14 mouse cellular contexts compared by ENCODE assay signal in the genomic region with DNA sequence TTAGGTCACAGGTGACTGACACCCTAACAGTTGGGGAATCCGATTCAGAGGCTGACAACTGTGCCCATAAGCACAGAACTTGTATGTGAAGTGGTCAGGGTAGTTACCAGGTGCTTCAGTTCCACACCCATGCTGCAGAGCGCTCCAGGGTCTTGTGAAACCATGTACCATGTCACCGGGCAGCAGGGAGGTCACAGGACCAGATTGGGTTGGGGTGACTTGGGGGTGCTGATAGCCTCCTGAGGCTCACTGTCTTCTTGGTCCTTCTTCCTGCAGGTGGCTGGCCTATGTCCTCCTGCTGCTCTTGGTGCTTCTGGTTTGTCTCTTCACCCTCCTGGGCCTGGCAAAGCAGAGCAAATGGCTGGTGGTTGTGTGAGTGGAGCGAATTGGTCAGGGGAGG. TPM values are rescaled to one million over a fixed set of nuclear protein-coding genes. Genes with fewer than 3 reads are reported as not detected.
"Had no signal": no experiment of that assay in that cellular context is flagged by ENCODE, and none has a peak within 500 bp of the region (broad histone marks: within the 10 kb centered on the region; RNA-seq: fewer than 3 reads in every experiment).

No protein-coding gene starts in this region.

- H3K4me3 ChIP-seq: limb, embryonic 15.5 days; liver, embryonic 12.5 days; megakaryocyte, embryonic 14.5 days; midbrain, embryonic 12.5 days; stomach, embryonic 15.5 days had no signal

- H3K9ac ChIP-seq: limb, embryonic 15.5 days; liver, embryonic 12.5 days; lung, embryonic 14.5 days; midbrain, embryonic 12.5 days; stomach, embryonic 15.5 days had no signal

- H3K36me3 ChIP-seq: limb, embryonic 15.5 days; liver, embryonic 12.5 days; stomach, embryonic 15.5 days had no signal

- H3K9me3 ChIP-seq: limb, embryonic 15.5 days; liver, embryonic 12.5 days; megakaryocyte, embryonic 14.5 days; midbrain, embryonic 12.5 days; stomach, embryonic 15.5 days had no signal

- H3K4me2 ChIP-seq: limb, embryonic 15.5 days; liver, embryonic 12.5 days; lung, embryonic 14.5 days; midbrain, embryonic 12.5 days; stomach, embryonic 15.5 days had no signal

- H3K27me3 ChIP-seq: limb, embryonic 15.5 days; midbrain, embryonic 12.5 days; stomach, embryonic 15.5 days had no signal

- ATAC-seq: intestine, postnatal 0 days; liver, embryonic 12.5 days had no signal

- DNase-seq: kidney, adult 8-10 months; kidney, postnatal 36 days; lung, embryonic 14.5 days; lung, postnatal 10 days; right cerebral cortex, postnatal 14 days; thymus, adult 18-20 months; thymus, postnatal 14 days had no signal

- H3K27ac ChIP-seq: limb, embryonic 15.5 days; liver, embryonic 12.5 days; macrophage; midbrain, embryonic 12.5 days; stomach, embryonic 15.5 days had no signal

RNA-seq across cellular contexts. Expression of a gene that starts 36.8 kb away (rescaled TPM):
- polyA plus RNA-seq: macrophage had no signal
